Mouse (Mus musculus) left cerebral cortex, adult 8-10 months (tissue): ENCODE results near the gene Fcer1a. TPM values are rescaled to one million over a fixed set of nuclear protein-coding genes. Genes with fewer than 3 reads are reported as not detected.
"Not testable (repeated sequence)": the region's sequence is repeated elsewhere in the genome, so short reads cannot be mapped to it uniquely, and the experiment has no call there.

Experiments used
- DNase-seq, 2 experiments: peaks; one replicate each; pipeline ENCODE4 v3.0.0; 2022; ENCODE audit warnings: low spot score in 2 of 2
- total RNA-seq, 4 experiments: library from RNA; stranded (reverse); gene quantifications; 2 replicates each; pipeline ENCODE4 v1.2.4; 2022

Gene Fcer1a
- not detected for total RNA-seq

- no peak for DNase-seq
These were observed at the start of gene Fcer1a for GRCm38 (mm10) chr1:173227081-173227480. Gene Fcer1a (minus strand): TSS chr1:173227214.

DNA sequence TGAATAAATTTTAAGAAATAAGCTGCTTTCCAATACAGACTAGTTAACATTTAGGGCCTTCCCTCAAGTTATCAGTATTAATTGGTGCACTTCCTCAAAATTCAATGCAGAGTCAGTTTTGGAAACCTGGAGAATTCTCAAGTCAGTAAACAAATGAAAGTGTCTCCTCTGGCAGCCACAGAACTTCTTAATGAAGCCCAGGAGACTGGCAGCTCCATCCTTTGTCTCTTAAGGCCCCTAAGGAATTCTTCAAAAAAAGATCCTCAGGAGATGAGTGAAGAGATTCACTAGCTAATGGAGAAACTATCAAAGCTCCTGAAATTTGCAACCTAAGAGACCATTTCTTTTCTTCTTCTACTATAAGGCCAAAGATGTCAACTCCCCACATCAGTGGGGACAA, 38.7 kb upstream of the Fcer1a start, which contains the start of gene Olfr418:
Gene Olfr418, plus strand, starts transcription at position 301 of the 400 bp plus-strand sequence.
- DNase-seq: no peak

DNA sequence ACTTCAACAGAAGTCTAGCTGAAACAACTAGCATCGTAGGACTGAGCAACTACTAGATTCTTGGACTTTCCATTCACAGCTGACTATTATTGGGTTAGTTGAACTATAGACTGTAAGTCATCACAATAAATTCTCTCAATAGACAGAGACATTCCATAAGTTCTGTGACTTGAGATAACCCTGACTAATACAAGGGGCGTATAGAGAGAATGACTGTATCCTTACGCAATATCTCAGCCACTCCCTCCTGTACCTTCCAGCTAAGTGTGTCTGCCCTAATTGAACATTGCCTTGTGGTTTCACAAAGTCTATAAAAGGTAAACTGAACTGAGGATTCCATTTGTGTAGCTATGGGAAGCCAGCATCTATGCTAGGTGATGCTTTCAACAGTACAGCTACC, 22.9 kb upstream of the Fcer1a start:
- no peak for DNase-seq

- DNase-seq: not testable (repeated sequence)
These were observed 10.0 kb upstream of the Fcer1a start for GRCm38 (mm10) chr1:173237004-173237403.

DNA sequence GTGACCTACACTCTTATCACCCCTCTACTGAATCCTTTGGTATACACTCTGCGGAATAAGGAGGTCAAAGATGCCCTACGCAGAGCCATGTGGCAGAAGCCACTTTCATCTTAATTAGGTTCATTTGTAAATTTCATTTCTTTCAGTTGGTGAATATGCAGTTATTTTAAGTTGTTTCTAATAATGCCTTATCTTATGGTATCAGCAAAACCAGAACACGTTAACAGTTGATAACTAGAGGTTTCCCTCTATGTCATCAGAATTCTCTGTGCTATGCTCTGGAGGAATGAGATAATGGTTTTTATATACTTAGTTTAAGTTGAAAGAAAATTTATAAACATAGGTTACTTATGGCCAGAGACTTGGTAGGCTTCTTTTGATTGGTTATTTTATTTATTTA, 10.5 kb downstream of the Fcer1a start:
- no peak for DNase-seq

GRCm38 (mm10) chr1:173212092-173212491, 14.9 kb downstream of the Fcer1a start, which contains the start of gene Olfr1404:
Gene Olfr1404 (plus strand): TSS chr1:173212392.
- DNase-seq: no peak

DNA sequence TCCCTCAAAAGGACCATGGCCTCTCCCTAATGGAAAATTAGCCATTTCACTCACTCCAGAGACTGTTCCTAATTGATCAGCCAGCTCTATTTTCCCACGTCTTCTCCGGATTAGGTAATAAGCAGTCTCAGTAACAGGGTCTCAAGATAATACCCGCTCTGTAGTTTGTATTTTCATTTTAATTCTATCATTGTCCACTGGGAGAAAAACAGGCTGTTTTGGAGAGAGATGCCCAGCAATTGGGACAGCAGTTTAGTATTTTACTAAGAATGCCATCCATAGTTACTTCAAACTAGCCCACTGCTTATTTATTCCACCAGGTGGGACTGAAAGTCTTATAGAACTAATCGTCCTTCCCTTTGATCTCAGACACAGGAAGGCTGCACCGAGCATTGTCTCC, 29.5 kb downstream of the Fcer1a start, which contains the start of gene Olfr218:
Gene Olfr218, plus strand, starts transcription at position 301 of the 400 bp plus-strand sequence.
- no peak for DNase-seq

DNA sequence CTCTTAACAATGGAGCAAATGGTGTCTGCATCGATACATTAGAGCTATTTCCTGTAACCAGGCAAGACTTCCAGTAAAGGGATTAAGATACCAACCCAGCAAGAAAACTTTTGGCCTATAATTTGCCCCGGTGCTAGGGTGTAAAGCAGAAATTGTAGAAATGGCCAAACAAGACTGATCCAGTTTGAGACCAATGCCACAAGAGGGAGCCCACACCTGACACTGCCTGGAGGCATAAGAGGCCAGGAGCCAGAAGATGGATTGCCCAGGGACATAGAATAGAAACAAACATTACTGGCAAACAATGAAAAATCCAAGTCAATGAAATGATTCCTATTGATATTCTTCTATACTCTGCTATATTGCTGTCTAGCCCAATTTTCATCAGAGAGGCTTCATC, 30.7 kb downstream of the Fcer1a start:
- no peak for DNase-seq

GRCm38 (mm10) chr1:173192059-173192458, 35.0 kb downstream of the Fcer1a start:
- DNase-seq: no peak

- no peak for DNase-seq
These were observed 36.5 kb downstream of the Fcer1a start, which contains the start of gene Olfr1406 for GRCm38 (mm10) chr1:173190540-173190939. Gene Olfr1406 (minus strand): TSS chr1:173190640.

DNA sequence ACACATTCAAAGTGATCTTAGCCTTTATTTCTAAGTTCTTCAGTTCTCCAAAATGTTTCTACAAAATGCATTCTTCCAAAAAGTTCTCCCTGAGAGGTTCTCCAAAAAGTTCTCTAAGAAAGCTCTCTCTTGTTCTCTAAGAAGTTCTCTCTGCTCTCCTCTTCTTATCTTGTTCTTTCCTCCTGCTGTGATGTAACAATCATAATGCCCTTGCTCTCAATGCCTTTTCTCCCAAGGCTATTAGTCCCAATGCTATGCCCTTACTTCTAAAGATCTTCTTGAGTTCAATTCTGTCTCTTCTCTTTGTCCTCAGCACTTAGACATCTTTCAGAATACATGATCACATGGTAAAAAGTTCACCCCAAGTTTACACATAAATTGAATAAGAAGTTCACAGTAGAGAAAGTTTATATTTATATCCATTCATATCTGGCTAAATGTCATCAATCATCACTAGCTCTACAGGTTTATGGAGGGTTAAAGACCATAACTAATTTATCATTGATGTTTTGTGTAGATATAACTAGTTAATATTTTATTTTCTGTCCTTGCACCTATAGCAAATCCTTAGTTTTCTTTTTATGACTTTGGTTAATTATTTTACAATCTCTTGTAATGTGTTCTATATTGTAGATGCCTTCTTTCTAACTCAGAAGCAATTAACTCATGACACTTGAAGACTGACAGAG, 52.7 kb downstream of the Fcer1a start:
- DNase-seq: no peak

Other genes starting within 250 kb of the Fcer1a start
- not detected for gene Olfr1408, start 89.8 kb downstream of the Fcer1a start, total RNA-seq
- not detected for gene Olfr1406, start 36.6 kb downstream of the Fcer1a start, total RNA-seq
- gene Olfr218, start 29.4 kb downstream of the Fcer1a start, total RNA-seq: not detected
- gene Olfr1404, start 14.8 kb downstream of the Fcer1a start, total RNA-seq: not detected
- gene Olfr418, start 38.8 kb upstream of the Fcer1a start, total RNA-seq: not detected
- not detected for gene Mptx2, start 50.6 kb upstream of the Fcer1a start, total RNA-seq
- 10 to 100 TPM; 58.7 to 67.1 (median 61.4) TPM for gene Ackr1, start 106.5 kb upstream of the Fcer1a start, total RNA-seq
- gene Aim2, start 123.7 kb upstream of the Fcer1a start, total RNA-seq: 1 to 10 TPM; 3.9 to 9.2 (median 5.1) TPM
- gene Cadm3, start 140.5 kb upstream of the Fcer1a start, total RNA-seq: 100 to 1,000 TPM; 384 to 405 (median 400) TPM